Mouse (Mus musculus): ENCODE data around the gene Rnaseh2b. TPM values are rescaled to one million over a fixed set of nuclear protein-coding genes. Genes with fewer than 3 reads are reported as not detected.
A peak's percentile ranks its signal among the peaks of the same experiment; 100 is the strongest.

The Rnaseh2b gene
- total RNA-seq, 2 experiments from 2014 or later, result 22.0 to 24.0 TPM

- intact Hi-C loops (cut with DNase I), result no loop called here
- DNase-seq, result no peak
These were observed 61.0 kb downstream of the Rnaseh2b start for GRCm38 (mm10) chr14:62353372-62353771.

DNA sequence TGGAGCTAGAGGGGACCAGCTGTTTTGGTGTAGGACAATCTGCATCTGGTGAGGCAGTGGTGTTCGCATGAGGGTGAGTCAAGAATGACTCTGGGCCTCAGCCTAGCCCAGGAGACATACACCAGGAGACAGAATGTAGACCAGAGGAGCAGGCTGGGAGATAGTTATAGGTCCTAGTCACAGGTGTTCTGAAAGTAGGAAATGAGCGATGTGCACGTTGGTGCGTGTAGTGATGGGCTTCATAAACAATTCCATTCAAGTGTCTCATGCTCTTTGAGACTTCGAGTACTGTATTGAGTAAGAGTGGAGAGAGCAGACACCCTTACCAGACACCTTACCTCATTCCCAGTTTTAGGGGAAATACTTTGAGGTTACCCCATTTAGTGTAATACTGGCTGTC, 61.4 kb downstream of the Rnaseh2b start:
- DNase-seq, result no peak
- intact Hi-C loops (cut with DNase I), result no loop called here

GRCm38 (mm10) chr14:62355201-62355600, 62.8 kb downstream of the Rnaseh2b start:
- DNase-seq, result no peak
- intact Hi-C loops (cut with DNase I), result no loop called here

DNA sequence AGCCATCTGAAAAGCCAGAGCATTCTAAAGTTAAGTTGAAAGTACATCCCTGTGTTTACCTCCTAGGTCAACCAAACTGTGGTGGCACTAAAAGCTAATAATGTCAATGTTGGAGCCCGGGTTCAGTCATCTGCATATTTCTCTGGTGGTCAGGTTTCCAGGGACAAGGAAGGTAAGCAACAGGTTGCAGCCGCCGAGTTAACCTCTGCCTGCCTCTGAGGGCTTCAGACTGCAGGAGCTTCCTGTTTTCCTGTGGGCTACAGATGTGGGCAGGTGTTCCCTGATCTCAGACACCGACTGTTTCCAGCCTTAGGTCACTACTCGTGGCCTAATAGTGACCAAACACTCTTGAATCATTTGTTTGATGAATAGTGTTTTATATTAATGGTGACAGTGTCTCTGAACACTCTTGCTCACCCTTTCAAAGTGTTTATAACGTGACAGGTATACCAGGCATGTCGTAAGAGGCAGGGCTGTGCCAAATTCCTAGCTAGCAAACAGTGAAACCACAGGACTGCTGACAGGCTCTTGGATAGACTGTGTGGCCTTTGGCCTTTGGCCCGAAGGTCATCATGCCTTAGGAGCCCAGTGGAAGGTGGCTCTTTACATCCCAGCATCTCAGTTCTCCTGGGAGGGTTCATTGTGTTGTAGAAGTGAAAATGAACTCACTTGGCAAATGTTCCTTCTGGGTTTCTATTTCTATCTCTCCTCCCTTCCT, 69.0 kb downstream of the Rnaseh2b start:
- no peak for DNase-seq
- intact Hi-C loops (cut with DNase I), result no loop called here

DNA sequence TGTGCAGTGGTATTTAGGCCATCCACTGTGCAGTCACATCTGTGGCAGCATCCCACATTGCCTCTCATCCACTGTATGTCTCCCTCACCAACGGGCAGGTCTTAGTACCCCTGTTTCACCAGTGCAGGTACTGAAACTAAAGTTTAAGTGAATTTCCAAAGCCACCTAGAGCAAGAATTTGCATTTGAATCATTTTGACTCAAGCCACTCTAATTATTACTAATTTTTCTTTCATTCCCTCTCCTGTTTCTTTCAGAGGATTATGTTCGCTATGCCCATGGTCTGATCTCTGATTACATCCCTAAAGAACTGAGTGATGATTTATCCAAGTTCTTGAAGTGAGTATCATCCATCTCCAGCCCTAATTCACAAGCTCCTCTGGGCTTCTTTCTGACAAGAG, 71.4 kb downstream of the Rnaseh2b start:
- intact Hi-C loops (cut with DNase I), result no loop called here
- no peak for DNase-seq

DNA sequence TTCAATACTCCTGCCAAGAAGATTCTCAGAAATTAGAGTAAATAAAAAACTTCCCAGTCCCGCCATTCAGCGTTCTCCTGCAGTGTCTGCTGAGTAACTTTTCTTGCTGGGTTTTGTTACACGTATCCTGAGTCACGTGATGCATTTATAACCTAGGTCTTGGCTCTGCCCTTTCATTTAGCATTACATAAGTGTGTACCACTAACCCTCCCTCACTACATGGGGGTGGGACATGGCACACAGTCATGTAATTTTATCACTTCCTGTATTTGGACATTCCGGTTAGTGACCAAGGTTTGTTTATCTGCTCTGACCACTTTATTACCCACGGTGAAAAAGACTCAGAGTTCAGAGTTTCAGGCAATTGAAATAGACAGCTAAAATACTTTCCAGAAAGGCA, 78.4 kb downstream of the Rnaseh2b start:
- intact Hi-C loops (cut with DNase I), result no loop called here
- DNase-seq, result no peak

DNA sequence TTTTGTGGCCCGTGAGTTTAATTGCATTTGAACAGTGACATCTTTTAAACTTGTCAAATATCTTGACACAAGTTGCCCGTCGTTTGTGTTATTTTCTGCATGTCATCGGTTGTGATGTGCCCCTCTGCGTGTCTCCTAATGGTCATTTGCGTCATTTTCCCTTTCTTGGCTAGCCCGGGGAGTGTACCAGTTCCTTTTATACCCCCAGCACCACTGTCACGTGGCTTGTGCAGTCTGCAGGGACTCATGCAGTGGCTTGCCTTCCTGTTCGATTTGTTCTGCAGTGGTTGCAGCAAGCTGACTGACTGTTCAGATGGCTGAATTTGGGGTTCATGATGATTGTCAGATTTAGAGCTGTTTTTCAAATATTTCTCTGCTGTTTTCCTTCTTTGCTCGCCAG, 81.6 kb downstream of the Rnaseh2b start:
- intact Hi-C loops (cut with DNase I), result no loop called here
- DNase-seq, result no peak

- intact Hi-C loops (cut with DNase I), result no loop called here
- DNase-seq, result no peak
These were observed 83.3 kb downstream of the Rnaseh2b start for GRCm38 (mm10) chr14:62375694-62376093.

- intact Hi-C loops (cut with DNase I), result no loop called here
- DNase-seq, result no peak
These were observed 83.7 kb downstream of the Rnaseh2b start for GRCm38 (mm10) chr14:62376115-62376514.

DNA sequence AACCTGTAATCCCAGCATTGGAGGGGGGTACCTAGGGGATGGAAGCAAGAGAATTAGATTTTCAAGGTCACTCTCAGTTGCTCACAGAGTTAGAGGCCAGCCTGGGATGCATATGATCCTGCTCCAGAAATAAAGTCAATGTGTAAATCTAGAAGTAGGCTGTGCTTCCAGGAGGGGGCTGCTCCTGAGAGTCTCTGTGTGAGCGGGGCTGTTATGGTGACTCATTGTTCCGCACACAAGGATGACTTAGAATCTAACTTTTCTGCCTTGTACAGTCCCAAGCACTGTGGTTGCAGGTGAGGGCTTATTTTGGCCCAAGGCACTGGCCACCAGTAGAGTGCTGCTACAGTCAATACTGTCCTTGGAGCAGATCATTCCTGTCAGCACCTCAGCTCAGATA, 87.0 kb downstream of the Rnaseh2b start:
- DNase-seq, result no peak
- intact Hi-C loops (cut with DNase I), result no loop called here

- intact Hi-C loops (cut with DNase I), result no loop called here
- no peak for DNase-seq
These were observed 88.2 kb downstream of the Rnaseh2b start for GRCm38 (mm10) chr14:62380606-62381005.

GRCm38 (mm10) chr14:62383109-62383508, 90.7 kb downstream of the Rnaseh2b start:
- DNase-seq, result no peak
- intact Hi-C loops (cut with DNase I), result no loop called here

GRCm38 (mm10) chr14:62383786-62384299, 91.5 kb downstream of the Rnaseh2b start:
- intact Hi-C loops (cut with DNase I), result no loop called here

DNA sequence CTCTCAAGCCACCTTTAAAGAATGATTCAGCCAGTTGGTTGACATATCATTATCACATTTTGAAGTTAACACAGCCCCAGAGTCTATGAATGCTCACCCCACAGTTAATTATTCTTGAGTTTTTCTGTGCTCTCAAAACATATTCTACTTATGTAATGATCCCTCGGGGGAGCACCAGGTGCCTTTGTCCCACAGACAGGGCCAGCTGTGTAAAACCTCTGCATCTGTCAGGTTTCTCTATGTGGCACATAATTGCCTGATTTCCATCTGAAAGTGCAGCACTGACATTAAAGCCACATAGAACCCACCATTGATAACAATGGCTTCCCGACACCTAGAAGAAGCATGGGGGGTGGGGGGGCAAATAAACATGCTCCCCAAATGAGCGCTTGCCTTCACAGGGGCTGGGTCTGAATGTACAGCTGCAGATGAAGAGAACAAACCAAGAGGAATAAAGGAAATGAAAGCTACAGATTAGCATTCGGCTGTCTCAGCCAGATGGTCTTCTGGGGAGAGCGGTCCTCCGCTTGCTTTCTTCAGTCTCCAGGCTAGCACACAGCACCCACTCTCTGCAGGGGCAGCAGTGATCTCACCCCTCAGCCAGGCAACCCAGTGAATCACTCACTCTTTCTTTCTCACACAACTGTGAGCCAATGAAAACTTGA, 96.8 kb downstream of the Rnaseh2b start:
- peak; percentile 55 for DNase-seq
- intact Hi-C loops (cut with DNase I), result no loop called here

More at GRCm38 (mm10) chr14:62383786-62384299, 91.5 kb downstream of the Rnaseh2b start:
- DNase-seq, result no peak

DNA sequence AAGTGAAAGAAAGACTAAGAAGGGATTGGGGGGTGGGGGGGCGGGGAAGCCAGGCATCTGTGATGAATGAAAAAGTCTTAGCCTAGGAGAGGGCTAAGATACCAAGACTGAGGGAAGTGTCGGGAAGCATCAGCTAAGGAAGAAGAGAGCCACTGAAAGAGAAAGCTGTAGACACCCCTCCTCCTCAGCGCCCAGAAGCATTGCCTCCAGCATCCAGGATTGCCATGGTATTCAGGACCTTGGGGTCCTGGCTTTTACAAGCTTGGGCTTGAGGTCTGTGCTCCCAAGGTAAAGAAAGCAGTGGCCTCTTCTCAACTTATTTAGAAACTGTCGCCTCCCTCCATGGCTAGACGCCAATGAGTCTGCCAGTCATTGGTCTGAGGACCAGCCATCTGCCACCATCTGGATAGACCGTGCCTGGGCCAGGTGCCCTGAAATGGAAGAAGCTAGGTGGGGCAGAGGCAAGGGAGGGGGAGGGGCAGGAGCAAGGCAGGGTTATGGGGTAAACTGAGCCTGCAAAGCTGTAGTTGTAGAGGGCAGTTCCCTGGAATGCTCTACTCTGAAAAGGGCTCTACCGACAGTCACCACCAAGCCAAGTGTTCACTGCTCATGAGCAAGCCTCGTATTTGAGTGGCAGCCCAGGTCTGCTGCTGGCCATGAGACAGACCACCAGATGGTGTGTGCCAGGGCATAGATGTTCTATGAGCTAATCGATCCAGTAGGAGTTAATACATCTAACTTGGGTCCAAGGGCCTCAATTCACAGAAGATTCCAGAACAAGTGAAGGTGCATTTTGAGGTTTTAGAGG, 97.5 kb downstream of the Rnaseh2b start:
- intact Hi-C loops (cut with DNase I), result no loop called here

DNA sequence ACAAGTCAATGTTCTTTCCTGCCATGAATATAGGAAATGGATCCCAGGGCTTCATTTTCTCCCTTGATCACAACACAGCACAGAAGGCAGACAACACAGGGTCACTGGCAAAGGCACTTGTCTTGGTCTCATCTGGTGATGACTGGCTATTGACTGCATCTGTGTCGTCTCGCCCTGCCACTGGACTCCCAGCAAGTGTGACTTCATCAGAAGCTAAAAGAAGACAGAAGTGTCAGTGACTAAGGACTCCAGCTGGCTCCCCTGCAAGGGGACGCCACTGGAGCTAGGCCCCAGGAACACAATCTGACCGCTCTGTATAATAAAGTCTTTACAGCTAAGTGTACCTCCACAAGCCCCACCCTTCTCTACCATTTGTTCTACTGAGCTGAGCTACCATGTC, 100.4 kb downstream of the Rnaseh2b start:
- intact Hi-C loops (cut with DNase I), result no loop called here
- no peak for DNase-seq

More for the DNA sequence above, 97.5 kb downstream of the Rnaseh2b start:
- DNase-seq, result peak; percentile 94

DNA sequence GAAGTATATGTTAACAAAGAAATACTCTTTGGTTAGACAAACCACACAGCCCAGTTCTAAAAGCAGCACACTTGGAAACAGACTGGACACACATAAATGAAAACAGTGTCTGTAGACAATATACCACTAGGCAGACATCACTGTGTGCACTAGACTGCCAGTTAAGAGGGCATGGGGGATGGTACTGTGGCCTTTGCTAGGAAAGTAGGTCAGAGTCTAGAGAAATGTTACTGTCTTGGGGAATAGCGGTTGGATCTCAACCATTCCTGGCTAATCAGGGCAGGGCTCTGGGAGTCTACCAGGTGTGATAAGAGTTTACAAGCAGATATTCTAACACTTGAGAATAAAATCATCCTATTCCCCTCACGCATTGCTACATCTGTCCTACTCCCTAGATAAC, 103.0 kb downstream of the Rnaseh2b start:
- intact Hi-C loops (cut with DNase I), result no loop called here
- no peak for DNase-seq

DNA sequence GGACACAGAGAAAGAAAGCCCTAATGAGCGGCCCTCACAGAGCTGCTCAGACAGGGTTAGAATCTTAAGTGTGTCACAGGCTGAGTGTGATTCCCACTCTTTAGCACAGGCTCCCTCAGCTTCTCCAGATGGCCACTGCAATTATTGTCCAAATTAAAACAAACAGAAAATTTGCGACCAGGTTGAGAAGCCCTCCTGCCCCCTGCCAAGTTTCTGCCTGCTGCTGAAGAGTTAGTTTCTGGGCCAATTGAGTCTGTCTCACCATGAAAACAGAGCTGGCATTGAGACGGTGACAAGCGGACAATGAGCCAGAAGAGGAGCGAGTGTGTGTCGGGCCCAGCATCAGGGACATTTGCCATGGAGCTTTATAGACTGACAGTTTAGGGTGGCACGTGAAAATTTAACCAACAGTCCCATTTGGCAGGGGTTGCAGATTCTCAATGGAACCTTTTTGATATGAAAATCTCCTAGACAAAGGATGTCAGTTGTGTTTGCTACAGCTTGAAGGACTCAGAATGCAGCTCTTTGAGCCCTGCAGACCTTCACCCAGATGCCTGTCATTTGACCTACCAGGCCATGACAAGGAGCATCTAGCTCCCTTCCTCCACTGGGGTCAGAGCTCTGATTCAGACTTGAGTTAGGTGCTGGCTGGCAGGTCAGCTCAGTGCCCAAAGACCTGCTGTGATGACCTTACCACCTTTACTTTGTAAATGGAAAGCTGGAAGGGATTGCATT, 123.8 kb downstream of the Rnaseh2b start:
- intact Hi-C loops (cut with DNase I), result no loop called here
- peak; percentile 84 for DNase-seq

GRCm38 (mm10) chr14:62416742-62417134, 124.3 kb downstream of the Rnaseh2b start:
- intact Hi-C loops (cut with DNase I), result no loop called here

DNA sequence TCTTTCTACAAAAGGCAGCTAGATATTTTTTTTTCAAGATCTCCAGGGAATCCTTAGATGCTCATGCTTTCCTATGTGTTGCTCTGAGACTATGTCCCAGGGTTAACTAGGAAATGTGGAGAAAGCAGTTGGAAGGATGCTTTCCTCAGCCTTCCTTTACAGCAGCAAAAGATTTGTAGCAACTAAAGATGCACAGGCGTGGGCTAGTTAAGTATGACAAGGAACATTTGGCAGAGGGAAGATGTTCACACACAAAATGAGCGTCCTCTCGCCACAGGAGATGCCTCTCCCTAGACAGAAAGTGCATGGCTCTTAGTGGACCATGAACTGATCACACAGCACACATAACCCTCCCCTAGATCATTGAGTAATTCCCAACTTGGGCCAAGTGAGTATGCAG, 125.1 kb downstream of the Rnaseh2b start:
- intact Hi-C loops (cut with DNase I), result no loop called here
- no peak for DNase-seq

More at GRCm38 (mm10) chr14:62416742-62417134, 124.3 kb downstream of the Rnaseh2b start:
- DNase-seq, result peak; percentile 82

GRCm38 (mm10) chr14:62422265-62422664, 129.9 kb downstream of the Rnaseh2b start:
- intact Hi-C loops (cut with DNase I), result no loop called here
- peak; percentile 32 for DNase-seq

All from left cerebral cortex, postnatal 4 days (tissue).